Mouse (Mus musculus) E14TG2a.4 (cell line): ENCODE measurements around the gene 4931406P16Rik.

Experiments used
- CTCF ChIP-seq: conservative IDR thresholded peaks from 2 replicates; pipeline ENCODE4 v1.5.1; 2014; ENCODE audit warnings: low read length
- NANOG ChIP-seq: IDR thresholded peaks from 2 replicates; pipeline ENCODE4 v1.6.1; 2014; ENCODE audit warnings: borderline replicate concordance, low read length, mixed read lengths
- POU5F1 ChIP-seq: IDR thresholded peaks from 2 replicates; pipeline ENCODE4 v1.6.1; 2014; ENCODE audit warnings: low read length, borderline replicate concordance

GRCm38 (mm10) chr7:34277656-34278055, 35.7 kb downstream of the 4931406P16Rik start:
- TF ChIP-seq CTCF (no peak), POU5F1 (no peak), NANOG (no peak)
